ENCODE assay signal across 19 mouse cellular contexts in genomic region chr5:51980901-51981300, GRCm38 (mm10).
"Had no signal": no experiment of that assay in that cellular context is flagged by ENCODE, and none has a peak within 500 bp of the region (broad histone marks: within the 10 kb centered on the region; RNA-seq: fewer than 3 reads in every experiment).

No protein-coding gene starts in this region.

- DNase-seq: liver, postnatal 0 days; lung, adult 2 months; lung, postnatal 14 days; lung, postnatal 36 days; right cerebral cortex, postnatal 25 days; thymus, adult 2 months; thymus, postnatal 25 days; thymus, postnatal 4 days had no signal

- H3K36me3 ChIP-seq: liver, embryonic 15.5 days; lung, embryonic 15.5 days; midbrain, embryonic 13.5 days; midbrain, embryonic 15.5 days; neural tube, embryonic 13.5 days; stomach, embryonic 15.5 days had no signal

- H3K9me3 ChIP-seq: liver, embryonic 15.5 days; lung, embryonic 15.5 days; midbrain, embryonic 13.5 days; midbrain, embryonic 15.5 days; neural tube, embryonic 13.5 days; stomach, embryonic 15.5 days had no signal

- ATAC-seq: liver, postnatal 0 days; lung, postnatal 0 days; midbrain, embryonic 13.5 days; midbrain, embryonic 15.5 days had no signal

- H3K9ac ChIP-seq: liver, embryonic 15.5 days; liver, postnatal 0 days; lung, embryonic 15.5 days; midbrain, embryonic 13.5 days; midbrain, embryonic 15.5 days; neural tube, embryonic 13.5 days; stomach, embryonic 15.5 days had no signal

- H3K4me1 ChIP-seq: liver, embryonic 15.5 days; lung, embryonic 15.5 days; megakaryocyte, embryonic 14.5 days; midbrain, embryonic 13.5 days; midbrain, embryonic 15.5 days; neural tube, embryonic 13.5 days; stomach, embryonic 15.5 days had no signal

- H3K4me3 ChIP-seq: liver, embryonic 15.5 days; lung, embryonic 15.5 days; megakaryocyte, embryonic 14.5 days; midbrain, embryonic 13.5 days; midbrain, embryonic 15.5 days; neural tube, embryonic 13.5 days; stomach, embryonic 15.5 days had no signal

- H3K4me2 ChIP-seq: liver, embryonic 15.5 days; lung, embryonic 15.5 days; midbrain, embryonic 11.5 days; midbrain, embryonic 13.5 days; midbrain, embryonic 15.5 days; neural tube, embryonic 13.5 days; stomach, embryonic 15.5 days had no signal

- H3K27me3 ChIP-seq: liver, embryonic 15.5 days; lung, embryonic 15.5 days; megakaryocyte, embryonic 14.5 days; midbrain, embryonic 13.5 days; midbrain, embryonic 15.5 days; neural tube, embryonic 13.5 days; stomach, embryonic 15.5 days had no signal

- H3K27ac ChIP-seq: liver, embryonic 15.5 days; lung, embryonic 15.5 days; macrophage; midbrain, embryonic 13.5 days; midbrain, embryonic 15.5 days; neural tube, embryonic 13.5 days; stomach, embryonic 15.5 days; stomach, postnatal 0 days had no signal
